ENCODE assay signal across 8 mouse cellular contexts in genomic region chr13:14612926-14613529, GRCm38 (mm10). TPM values are rescaled to one million over a fixed set of nuclear protein-coding genes. Genes with fewer than 3 reads are reported as not detected.
DNase-seq lines count a peak whose midpoint lies in the region; ATAC-seq and TF ChIP-seq lines count a peak whose summit lies in the region.

TSS of gene Mrpl32 (minus strand) at chr13:14613165.
TSS of gene Psma2 (plus strand) at chr13:14613240.

- intact Hi-C loops in gastrocnemius, adult 2 months (cut with DNase I): loop anchor here (1.0 to 10.0 kb wide), 2 partner anchors 16 to 658 kb away; partner anchors contain the start of gene B3galnt2
- intact Hi-C loops in left cerebral cortex, adult 2 months (cut with DNase I): loop anchor here (1.0 kb wide), 1 partner anchor 17 kb away; the partner anchor contains the start of gene AW209491

- H3K9ac ChIP-seq in hindbrain, postnatal 0 days (replicated peaks; ENCODE audit: low read length): peak within 1 kb of the TSS; percentile 72

- no peaks in the 10 kb centered on the region for H3K27me3 ChIP-seq in hindbrain, postnatal 0 days (ENCODE audit: insufficient read depth, low read length)

- peak within 1 kb of the TSS; percentile 69 for H3K4me2 ChIP-seq in hindbrain, postnatal 0 days (ENCODE audit: low read depth, low read length)

- peak; percentile 94 for ATAC-seq in common myeloid progenitor, adult 5-6 weeks (replicated peaks; ENCODE audit: low read depth, poor library complexity, severe bottlenecking)
- ATAC-seq in hindbrain, postnatal 0 days: peak; percentile 100
- peak; percentile 96 for ATAC-seq in megakaryocyte, adult 5-6 weeks (ENCODE audit: poor library complexity, severe bottlenecking)

- H3K27ac ChIP-seq in gastrocnemius, adult 2 months: peak within 1 kb of the TSS; percentile 94
- peak within 1 kb of the TSS; percentile 79 for H3K27ac ChIP-seq in hindbrain, postnatal 0 days
- H3K27ac ChIP-seq in left cerebral cortex, adult 2 months: peak within 1 kb of the TSS; percentile 89

- under 1% methylated on average over 42 of the region's 42 CpGs for WGBS in hindbrain, postnatal 0 days

- peak within 1 kb of the TSS; percentile 87 for H3K4me3 ChIP-seq in gastrocnemius, adult 2 months
- H3K4me3 ChIP-seq in hindbrain, postnatal 0 days (ENCODE audit: low read length): peak within 1 kb of the TSS; percentile 99
- H3K4me3 ChIP-seq in left cerebral cortex, adult 2 months: peak within 1 kb of the TSS; percentile 82

- DNase-seq in ZHBTc4 (ENCODE audit: low read depth, low spot score): peak; percentile 99
- DNase-seq in gastrocnemius, adult 2 months: peak; percentile 97
- DNase-seq in hindbrain, postnatal 0 days (ENCODE audit: low spot score): peak; percentile 100
- peak; percentile 97 to 98 for DNase-seq in left cerebral cortex, adult 2 months (ENCODE audit: extremely low spot score in 1 of 2, low spot score in 2 of 2)
- peak; percentile 94 to 97 for DNase-seq in right cerebral cortex, adult 2 months (ENCODE audit: low spot score in 2 of 2)
- DNase-seq in urinary bladder, postnatal 14 days (ENCODE audit: low spot score): peak; percentile 96

- TF ChIP-seq CTCF in gastrocnemius, adult 2 months (IDR thresholded peaks at IDR 0.05): no peak
- no peak for TF ChIP-seq CTCF in hindbrain, postnatal 0 days (IDR thresholded peaks at IDR 0.05; ENCODE audit: low read depth)
- no peak for TF ChIP-seq CTCF in left cerebral cortex, adult 2 months (IDR thresholded peaks at IDR 0.05)

- peaks cover 7% of the 10 kb centered on the region; the same call in 1 of the 2 replicates for H3K4me1 ChIP-seq in hindbrain, postnatal 0 days (ENCODE audit: insufficient read depth, low read length)

- H3K36me3 ChIP-seq in hindbrain, postnatal 0 days (ENCODE audit: insufficient read depth, low read length): peaks cover 16% of the 10 kb centered on the region; the same call in 1 of the 2 replicates

- no peaks in the 10 kb centered on the region for H3K9me3 ChIP-seq in hindbrain, postnatal 0 days (ENCODE audit: low read length)

RNA-seq across cellular contexts. Expression of gene Mrpl32, which starts in this region (rescaled TPM):
- 95.1 and 136 TPM in 2 replicates for total RNA-seq in common myeloid progenitor, adult 5-6 weeks (2017)
- total RNA-seq in gastrocnemius, adult 2 months (2021): 10 to 100 TPM; 41.2 to 41.8 TPM
- total RNA-seq in hindbrain, postnatal 0 days (2014; rRNA removed): 13.6 and 16.5 TPM in 2 replicates
- 103 and 113 TPM in 2 replicates for polyA plus RNA-seq in hindbrain, postnatal 0 days (2015; fragmentation: Nextera tagmentation; extraction: Ambion mirVana)
- 10 to 100 TPM; 26.3 to 30.4 TPM for total RNA-seq in left cerebral cortex, adult 2 months (2021)
- total RNA-seq in megakaryocyte, adult 5-6 weeks (2015): 54.7 and 55.8 TPM in 2 replicates
- 75.8 and 101 TPM in 2 replicates for total RNA-seq in megakaryocyte, adult 5-6 weeks (2017)

RNA-seq across cellular contexts. Expression of gene Psma2, which starts in this region (rescaled TPM):
- 78.1 and 86.7 TPM in 2 replicates for total RNA-seq in common myeloid progenitor, adult 5-6 weeks (2017)
- total RNA-seq in gastrocnemius, adult 2 months (2021): 10 to 100 TPM; 49.9 to 55.1 TPM
- total RNA-seq in hindbrain, postnatal 0 days (2014; rRNA removed): 50.3 and 51.8 TPM in 2 replicates
- polyA plus RNA-seq in hindbrain, postnatal 0 days (2015; fragmentation: Nextera tagmentation; extraction: Ambion mirVana): 182 and 185 TPM in 2 replicates
- 10 to 100 TPM; 54.0 to 55.7 TPM for total RNA-seq in left cerebral cortex, adult 2 months (2021)
- total RNA-seq in megakaryocyte, adult 5-6 weeks (2015): 121 and 143 TPM in 2 replicates
- total RNA-seq in megakaryocyte, adult 5-6 weeks (2017): 92.6 and 98.2 TPM in 2 replicates

Comparison
In these comparisons a context has a peak if more than half of its experiments do, and no peak if none do; other contexts are left out.
1. Peak in every context shown above with its lines: DNase-seq, ATAC-seq, H3K4me3 ChIP-seq and H3K27ac ChIP-seq.